Mouse (Mus musculus) stomach, postnatal 0 days (tissue): ENCODE results near the gene Nek7.

Source experiments
- CTCF ChIP-seq: IDR thresholded peaks from 2 replicates; pipeline ENCODE4 v1.5.1; 2016; ENCODE audit warnings: antibody characterized with exemption, low read depth, mild to moderate bottlenecking, moderate library complexity
- EP300 ChIP-seq: optimal IDR thresholded peaks from 2 replicates; pipeline ENCODE3; 2016; ENCODE audit warnings: antibody characterized with exemption

GRCm38 (mm10) chr1:138627804-138628203 is 7.9 kb upstream of the Nek7 start:
- no peak for TF ChIP-seq CTCF
- no peak for TF ChIP-seq EP300
